Mouse (Mus musculus) liver, postnatal 0 days (tissue): Measurements from ENCODE around the gene Dcaf7.

Experiments used
- CTCF ChIP-seq: sonication (generic); IDR thresholded peaks from 2 replicates; pipeline ENCODE4 v1.5.1; 2016; ENCODE audit warnings: antibody characterized with exemption, low read depth
- EP300 ChIP-seq: IDR thresholded peaks from 2 replicates; pipeline ENCODE4 v1.6.1; 2016; ENCODE audit warnings: antibody characterized with exemption, low read depth, mild to moderate bottlenecking

- TF ChIP-seq CTCF (no peak), EP300 (no peak)
Measured at GRCm38 (mm10) chr11:106063756-106064155, 27.1 kb downstream of the Dcaf7 start.
